Mouse (Mus musculus): ENCODE results near the gene Rmdn3.

DNA sequence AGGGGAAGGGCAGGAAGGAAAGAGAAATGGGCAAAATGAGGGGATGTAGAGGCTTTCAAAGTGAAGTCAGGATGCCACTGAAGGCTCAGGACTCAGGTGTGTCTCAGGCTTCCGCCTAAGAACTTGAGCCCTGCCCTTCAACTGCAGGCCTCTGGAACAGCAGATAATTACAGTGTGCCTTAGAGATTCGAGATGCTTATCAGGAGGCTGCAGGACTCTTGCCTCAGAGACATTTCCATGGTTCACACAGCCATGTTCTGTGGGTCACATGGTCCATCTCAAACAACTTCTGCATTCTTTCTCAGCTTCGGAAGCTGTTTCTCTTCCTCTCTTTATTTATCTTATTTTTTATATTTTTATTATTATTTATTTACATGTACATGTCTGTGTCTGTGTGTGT is 6.3 kb upstream of the Rmdn3 start:
- no peak for TF ChIP-seq MAFK (IDR thresholded peaks at IDR 0.05; ENCODE audit: insufficient read depth, low read depth, low read length)
- TF ChIP-seq ZNF384 (IDR thresholded peaks at IDR 0.05; ENCODE audit: low read depth, low read length), result no peak

Measured in ES-E14 (cell line).